Comparison of ENCODE assay signal across 7 mouse cellular contexts in genomic region chr17:8524387-8525165, GRCm38 (mm10). TPM values are rescaled to one million over a fixed set of nuclear protein-coding genes. Genes with fewer than 3 reads are reported as not detected.
DNase-seq lines count a peak whose midpoint lies in the region; ATAC-seq and TF ChIP-seq lines count a peak whose summit lies in the region.

No protein-coding gene starts in this region.

- WGBS in intestine, postnatal 0 days = 2% methylated on average over 43 of the region's 45 CpGs
- under 1% methylated on average over 39 of the region's 45 CpGs for WGBS in midbrain, embryonic 13.5 days
- 2% methylated on average over 40 of the region's 45 CpGs for WGBS in stomach, embryonic 15.5 days

- H3K4me1 ChIP-seq in intestine, postnatal 0 days (replicated peaks; ENCODE audit: control insufficient read depth, insufficient read depth, low read length) = no peaks in the 10 kb centered on the region
- peaks cover 28% of the 10 kb centered on the region for H3K4me1 ChIP-seq in midbrain, embryonic 13.5 days (replicated peaks)
- H3K4me1 ChIP-seq in stomach, embryonic 15.5 days = peaks cover 10% of the 10 kb centered on the region

- peak; percentile 46 for TF ChIP-seq CTCF in intestine, postnatal 0 days (IDR thresholded peaks at IDR 0.05; ENCODE audit: low read depth)

- DNase-seq in adrenal gland, postnatal 14 days = peak; percentile 94
- DNase-seq in embryo, embryonic 11.5 days (ENCODE audit: low read depth, low spot score) = peak; percentile 51
- peak; percentile 73 to 84 for DNase-seq in gastrocnemius, postnatal 4 days (ENCODE audit: low spot score in 2 of 2)
- DNase-seq in left cerebral cortex, postnatal 4 days = peak; percentile 93

- H3K9me3 ChIP-seq in intestine, postnatal 0 days (ENCODE audit: control insufficient read depth) = no peaks in the 10 kb centered on the region
- no peaks in the 10 kb centered on the region for H3K9me3 ChIP-seq in midbrain, embryonic 13.5 days
- H3K9me3 ChIP-seq in stomach, embryonic 15.5 days = no peaks in the 10 kb centered on the region

- peak; percentile 43; the same call in 1 of the 2 replicates for ATAC-seq in intestine, postnatal 0 days
- peak; percentile 94 for ATAC-seq in midbrain, embryonic 13.5 days
- ATAC-seq in stomach, embryonic 15.5 days (ENCODE audit: insufficient read depth, low FRiP score, low read depth) = peak; percentile 80

- H3K36me3 ChIP-seq in intestine, postnatal 0 days (ENCODE audit: control insufficient read depth, insufficient read depth) = no peaks in the 10 kb centered on the region
- no peaks in the 10 kb centered on the region for H3K36me3 ChIP-seq in midbrain, embryonic 13.5 days
- no peaks in the 10 kb centered on the region for H3K36me3 ChIP-seq in stomach, embryonic 15.5 days

- H3K4me2 ChIP-seq in intestine, postnatal 0 days (replicated peaks; ENCODE audit: low read depth) = peak overlapping the region; percentile 72
- peak overlapping the region; percentile 82 for H3K4me2 ChIP-seq in midbrain, embryonic 13.5 days (replicated peaks)
- peak overlapping the region; percentile 94 for H3K4me2 ChIP-seq in stomach, embryonic 15.5 days

- no peak overlapping the region for H3K27ac ChIP-seq in intestine, postnatal 0 days (ENCODE audit: low read depth, low read length)
- H3K27ac ChIP-seq in midbrain, embryonic 13.5 days = peak overlapping the region; percentile 65
- no peak overlapping the region for H3K27ac ChIP-seq in stomach, embryonic 15.5 days

- H3K27me3 ChIP-seq in intestine, postnatal 0 days (replicated peaks; ENCODE audit: control insufficient read depth, insufficient read depth, low read length) = peaks cover 31% of the 10 kb centered on the region
- peaks cover 43% of the 10 kb centered on the region for H3K27me3 ChIP-seq in midbrain, embryonic 13.5 days
- peaks cover 49% of the 10 kb centered on the region for H3K27me3 ChIP-seq in stomach, embryonic 15.5 days (replicated peaks)

- H3K4me3 ChIP-seq in intestine, postnatal 0 days (ENCODE audit: low read depth, low read length) = peak overlapping the region; percentile 37
- peak overlapping the region; percentile 55 for H3K4me3 ChIP-seq in midbrain, embryonic 13.5 days (replicated peaks)
- peak overlapping the region; percentile 45 for H3K4me3 ChIP-seq in stomach, embryonic 15.5 days (replicated peaks)

- intact Hi-C loops in left cerebral cortex, postnatal 4 days (cut with DNase I) = no loop called here

- no peak overlapping the region for H3K9ac ChIP-seq in intestine, postnatal 0 days (ENCODE audit: low read depth, low read length)
- peak overlapping the region; percentile 74 for H3K9ac ChIP-seq in midbrain, embryonic 13.5 days (replicated peaks)
- H3K9ac ChIP-seq in stomach, embryonic 15.5 days = peak overlapping the region; percentile 5; the same call in 1 of the 2 replicates

RNA-seq across cellular contexts. Expression of gene Pde10a, which starts 0.6 kb away (rescaled TPM):
- total RNA-seq in adrenal gland, postnatal 14 days (2021) = 25.0 and 33.0 TPM in 2 replicates
- 1 to 10 TPM; 7.5 to 8.4 TPM for total RNA-seq in gastrocnemius, postnatal 4 days (2021)
- 0.47 and 0.84 TPM in 2 replicates for polyA plus RNA-seq in intestine, postnatal 0 days (2015; fragmentation: Nextera tagmentation; extraction: Ambion mirVana)
- 100 to 1,000 TPM in 1 of 2 experiments, 10 to 100 TPM in 1; 84.9 to 106 TPM for total RNA-seq in left cerebral cortex, postnatal 4 days (2021)
- 12.5 and 12.7 TPM in 2 replicates for polyA plus RNA-seq in midbrain, embryonic 13.5 days (2015; fragmentation: Nextera tagmentation; extraction: Ambion mirVana)
- polyA plus RNA-seq in stomach, embryonic 15.5 days (2015; fragmentation: Nextera tagmentation; extraction: Ambion mirVana) = 1.4 and 1.5 TPM in 2 replicates

RNA-seq across cellular contexts. Expression of gene Gm17087, which starts 42.2 kb away (rescaled TPM):
- total RNA-seq in adrenal gland, postnatal 14 days (2021) = not detected in 2 replicates
- total RNA-seq in gastrocnemius, postnatal 4 days (2021) = not detected
- not detected in 2 replicates for polyA plus RNA-seq in intestine, postnatal 0 days (2015; fragmentation: Nextera tagmentation; extraction: Ambion mirVana)
- not detected for total RNA-seq in left cerebral cortex, postnatal 4 days (2021)
- polyA plus RNA-seq in midbrain, embryonic 13.5 days (2015; fragmentation: Nextera tagmentation; extraction: Ambion mirVana) = not detected in 2 replicates
- 0.36 TPM in 1 of 2 replicates, not detected in the other for polyA plus RNA-seq in stomach, embryonic 15.5 days (2015; fragmentation: Nextera tagmentation; extraction: Ambion mirVana)

Comparison
In these comparisons a context has a peak if more than half of its experiments do, and no peak if none do; other contexts are left out.
1. ATAC-seq: peak in every context shown above with its lines; median percentile 94 in midbrain, embryonic 13.5 days; 80 in stomach, embryonic 15.5 days; 43 in intestine, postnatal 0 days.